Mouse (Mus musculus) spleen, adult 2 months (tissue): ENCODE results near the gene D630003M21Rik.

Experiments
- CTCF ChIP-seq: fragments of 200-500 bp; IDR thresholded peaks from 2 replicates; pipeline ENCODE4 v1.5.1; 2011; ENCODE audit warnings: mild to moderate bottlenecking, inconsistent platforms; ENCODE audit not compliant: insufficient read depth, insufficient read length, insufficient replicate concordance; ENCODE audit errors: extremely low read depth
- POLR2A ChIP-seq: fragments of 200-500 bp; IDR thresholded peaks from 2 replicates; pipeline ENCODE4 v1.6.1; 2011; ENCODE audit warnings: low read depth, low read length, inconsistent platforms

DNA sequence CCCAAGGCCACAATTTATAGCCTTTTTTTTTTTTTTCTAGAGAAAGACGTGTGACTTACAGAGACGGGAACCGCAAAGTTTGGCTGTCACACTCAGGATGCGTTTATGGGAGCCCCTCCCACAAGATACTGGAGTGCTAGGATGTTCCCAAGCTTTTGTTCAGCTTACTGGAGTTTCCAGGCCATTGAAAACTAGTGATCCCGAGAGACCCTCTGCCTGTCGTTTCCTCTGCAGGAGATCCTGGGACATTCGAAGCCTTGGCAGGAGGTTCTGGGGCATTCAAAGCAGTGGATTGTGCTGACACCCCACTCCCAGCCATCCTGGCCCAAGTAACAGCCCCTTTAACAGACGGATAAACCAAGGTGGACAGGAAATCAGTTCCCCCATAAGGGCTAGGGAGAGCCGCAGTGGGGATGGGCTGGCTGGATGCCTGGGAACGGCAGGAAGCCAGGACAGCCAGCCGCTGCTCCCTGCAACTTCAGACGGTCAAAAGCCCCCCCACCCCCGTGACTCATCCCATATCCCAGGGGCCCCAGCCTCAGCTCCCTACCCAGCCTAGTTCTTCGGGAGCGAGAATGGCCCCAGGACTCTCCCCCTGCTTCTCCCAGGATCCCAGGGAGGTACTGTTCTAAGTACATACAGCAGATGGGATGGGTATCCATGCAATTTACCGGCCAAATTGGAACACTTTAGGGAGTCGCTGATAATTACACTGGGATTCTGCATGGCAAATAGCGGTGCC lies 49.5 kb downstream of the D630003M21Rik start:
- no peak for TF ChIP-seq CTCF
- TF ChIP-seq POLR2A = no peak
